Mouse (Mus musculus) bone marrow, adult 2 months (tissue): ENCODE data around the gene Efcab11.

ENCODE experiments used
- CTCF ChIP-seq: fragments of 200-500 bp; IDR thresholded peaks from 2 replicates; pipeline ENCODE4 v1.5.1; 2011; ENCODE audit warnings: low read length, control low read depth; ENCODE audit not compliant: control insufficient read depth, insufficient read depth
- POLR2A ChIP-seq: fragments of 200-500 bp; IDR thresholded peaks from 2 replicates; pipeline ENCODE4 v1.6.1; 2011; ENCODE audit warnings: low read depth, mild to moderate bottlenecking, control low read depth, low read length, borderline replicate concordance; ENCODE audit not compliant: control insufficient read depth

DNA sequence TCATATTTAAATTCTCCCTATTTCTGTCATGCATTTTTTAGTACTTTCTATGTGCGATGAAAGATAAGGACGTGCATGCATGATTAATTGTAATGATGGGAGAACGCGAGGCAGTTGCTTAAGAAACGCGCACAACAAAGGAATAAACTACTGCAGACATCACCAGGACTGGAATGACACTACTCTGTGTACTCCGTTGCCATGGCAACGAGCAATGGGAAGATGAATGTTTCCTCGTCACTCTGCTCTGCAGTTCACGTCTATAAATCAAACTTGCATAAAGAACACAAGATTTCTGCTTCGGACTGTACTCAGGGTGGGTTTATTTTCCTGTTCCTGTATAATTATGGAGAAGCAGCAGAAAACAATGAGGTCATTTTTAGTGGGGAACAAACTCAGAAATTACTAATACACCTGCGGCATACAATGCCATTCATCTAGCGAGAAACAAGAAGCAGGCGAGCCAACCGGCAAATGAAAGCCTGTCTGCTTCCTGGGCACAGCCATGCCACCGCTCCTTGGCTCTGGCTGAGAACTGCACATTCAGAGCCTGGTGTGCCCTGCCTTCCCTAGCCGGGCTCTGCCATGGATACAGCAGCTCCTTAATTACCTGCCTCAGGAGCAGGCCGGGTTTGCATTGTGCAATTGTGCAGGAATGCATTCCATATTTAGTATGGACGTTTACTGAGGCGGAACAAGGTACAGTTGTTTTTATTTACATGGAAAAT lies 47.7 kb downstream of the Efcab11 start:
- no peak for TF ChIP-seq CTCF
- TF ChIP-seq POLR2A = no peak
